ENCODE assay signal across 8 mouse cellular contexts in genomic region chr13:54694348-54695060, GRCm38 (mm10). TPM values are rescaled to one million over a fixed set of nuclear protein-coding genes. Genes with fewer than 3 reads are reported as not detected.
DNase-seq lines count a peak whose midpoint lies in the region; ATAC-seq and TF ChIP-seq lines count a peak whose summit lies in the region.

No protein-coding gene starts in this region.

- H3K36me3 ChIP-seq in forebrain, embryonic 10.5 days (replicated peaks), result peaks cover 5% of the 10 kb centered on the region; the same call in 1 of the 2 replicates
- no peaks in the 10 kb centered on the region for H3K36me3 ChIP-seq in hindbrain, embryonic 12.5 days
- H3K36me3 ChIP-seq in limb, embryonic 13.5 days, result no peaks in the 10 kb centered on the region
- no peaks in the 10 kb centered on the region for H3K36me3 ChIP-seq in midbrain, embryonic 15.5 days (replicated peaks)

- peak overlapping the region; percentile 55 for H3K4me2 ChIP-seq in hindbrain, embryonic 12.5 days (replicated peaks)
- H3K4me2 ChIP-seq in limb, embryonic 13.5 days (replicated peaks), result peak overlapping the region; percentile 63
- peak overlapping the region; percentile 95 for H3K4me2 ChIP-seq in midbrain, embryonic 15.5 days

- no peak for TF ChIP-seq CTCF in layer of hippocampus, adult 2 months (conservative IDR thresholded peaks at IDR 0.05)

- no peaks in the 10 kb centered on the region for H3K9me3 ChIP-seq in forebrain, embryonic 10.5 days
- no peaks in the 10 kb centered on the region for H3K9me3 ChIP-seq in hindbrain, embryonic 12.5 days (replicated peaks)
- no peaks in the 10 kb centered on the region for H3K9me3 ChIP-seq in limb, embryonic 13.5 days
- H3K9me3 ChIP-seq in midbrain, embryonic 15.5 days, result no peaks in the 10 kb centered on the region

- H3K27ac ChIP-seq in layer of hippocampus, adult 2 months, result peak overlapping the region; percentile 98
- peak overlapping the region; percentile 96 for H3K27ac ChIP-seq in forebrain, embryonic 10.5 days
- peak overlapping the region; percentile 89 for H3K27ac ChIP-seq in hindbrain, embryonic 12.5 days
- peak overlapping the region; percentile 87 for H3K27ac ChIP-seq in limb, embryonic 13.5 days
- H3K27ac ChIP-seq in midbrain, embryonic 15.5 days, result peak overlapping the region; percentile 95

- peak; percentile 85 for ATAC-seq in hindbrain, embryonic 12.5 days (ENCODE audit: low FRiP score)
- ATAC-seq in limb, embryonic 13.5 days (ENCODE audit: low FRiP score, low read depth), result peak; percentile 79
- peak; percentile 87 for ATAC-seq in midbrain, embryonic 15.5 days (replicated peaks)

- peak overlapping the region; percentile 95 for H3K4me3 ChIP-seq in layer of hippocampus, adult 2 months
- H3K4me3 ChIP-seq in forebrain, embryonic 10.5 days, result peak overlapping the region; percentile 87
- H3K4me3 ChIP-seq in hindbrain, embryonic 12.5 days, result peak overlapping the region; percentile 97
- H3K4me3 ChIP-seq in limb, embryonic 13.5 days, result peak overlapping the region; percentile 96
- H3K4me3 ChIP-seq in midbrain, embryonic 15.5 days, result peak overlapping the region; percentile 100

- no peaks in the 10 kb centered on the region for H3K27me3 ChIP-seq in forebrain, embryonic 10.5 days (ENCODE audit: poor library complexity, severe bottlenecking)
- no peaks in the 10 kb centered on the region; the same call in 1 of the 2 replicates for H3K27me3 ChIP-seq in hindbrain, embryonic 12.5 days
- H3K27me3 ChIP-seq in limb, embryonic 13.5 days, result no peaks in the 10 kb centered on the region
- no peaks in the 10 kb centered on the region for H3K27me3 ChIP-seq in midbrain, embryonic 15.5 days (replicated peaks)

- peak overlapping the region; percentile 60 for H3K9ac ChIP-seq in hindbrain, embryonic 12.5 days
- H3K9ac ChIP-seq in limb, embryonic 13.5 days, result peak overlapping the region; percentile 66
- H3K9ac ChIP-seq in midbrain, embryonic 15.5 days, result peak overlapping the region; percentile 64

- peak in 1 of 2 experiments; percentile 85 for DNase-seq in layer of hippocampus, adult 2 months (ENCODE audit: low spot score in 2 of 2)
- no peak for DNase-seq in layer of hippocampus, postnatal 36 days
- DNase-seq in adrenal gland, adult 18-20 months (ENCODE audit: low spot score in 2 of 2), result peak; percentile 83 to 84
- no peak for DNase-seq in forebrain, embryonic 10.5 days (ENCODE audit: extremely low spot score, low spot score)
- DNase-seq in thymus, postnatal 14 days, result peak; percentile 92

- 16% methylated on average over 26 of the region's 26 CpGs for WGBS in forebrain, embryonic 10.5 days
- 16% methylated on average over 26 of the region's 26 CpGs for WGBS in hindbrain, embryonic 12.5 days
- 16% methylated on average over 26 of the region's 26 CpGs for WGBS in limb, embryonic 13.5 days
- 15% methylated on average over 26 of the region's 26 CpGs for WGBS in midbrain, embryonic 15.5 days

- peaks cover 35% of the 10 kb centered on the region for H3K4me1 ChIP-seq in forebrain, embryonic 10.5 days
- peaks cover 27% of the 10 kb centered on the region for H3K4me1 ChIP-seq in hindbrain, embryonic 12.5 days
- H3K4me1 ChIP-seq in limb, embryonic 13.5 days, result peaks cover 24% of the 10 kb centered on the region
- H3K4me1 ChIP-seq in midbrain, embryonic 15.5 days, result peaks cover 36% of the 10 kb centered on the region

RNA-seq across cellular contexts. Expression of gene Rnf44, which starts 0.8 kb away (rescaled TPM):
- 100 to 1,000 TPM; 153 to 160 TPM for total RNA-seq in layer of hippocampus, adult 2 months (2021)
- 100 to 1,000 TPM; 157 to 161 TPM for total RNA-seq in layer of hippocampus, postnatal 36 days (2021)
- 100 to 1,000 TPM in 1 of 2 experiments, 10 to 100 TPM in 1; 98.4 to 123 TPM for total RNA-seq in adrenal gland, adult 18-20 months (2021)
- polyA plus RNA-seq in forebrain, embryonic 10.5 days (2016; fragmentation: Nextera tagmentation; extraction: Ambion mirVana), result 88.6 and 106 TPM in 2 replicates
- polyA plus RNA-seq in hindbrain, embryonic 12.5 days (2016; fragmentation: Nextera tagmentation; extraction: Ambion mirVana), result 95.6 and 98.0 TPM in 2 replicates
- polyA plus RNA-seq in limb, embryonic 13.5 days (2015; fragmentation: Nextera tagmentation; extraction: Ambion mirVana), result 57.3 and 60.4 TPM in 2 replicates
- 92.2 and 97.3 TPM in 2 replicates for polyA plus RNA-seq in midbrain, embryonic 15.5 days (2015; fragmentation: Nextera tagmentation; extraction: Ambion mirVana)

RNA-seq across cellular contexts. Expression of gene Cdhr2, which starts 6.8 kb away (rescaled TPM):
- under 1 TPM; 0.33 to 0.44 TPM for total RNA-seq in layer of hippocampus, adult 2 months (2021)
- under 1 TPM in 1 of 2 experiments, not detected in 1; 0.22 TPM for total RNA-seq in layer of hippocampus, postnatal 36 days (2021)
- under 1 TPM in 1 of 2 experiments, not detected in 1; 0.17 TPM for total RNA-seq in adrenal gland, adult 18-20 months (2021)
- polyA plus RNA-seq in forebrain, embryonic 10.5 days (2016; fragmentation: Nextera tagmentation; extraction: Ambion mirVana), result 0.04 TPM in 1 of 2 replicates, not detected in the other
- not detected in 2 replicates for polyA plus RNA-seq in hindbrain, embryonic 12.5 days (2016; fragmentation: Nextera tagmentation; extraction: Ambion mirVana)
- 0.05 TPM in 2 replicates for polyA plus RNA-seq in limb, embryonic 13.5 days (2015; fragmentation: Nextera tagmentation; extraction: Ambion mirVana)
- 0.15 and 0.30 TPM in 2 replicates for polyA plus RNA-seq in midbrain, embryonic 15.5 days (2015; fragmentation: Nextera tagmentation; extraction: Ambion mirVana)

RNA-seq across cellular contexts. Expression of gene Gprin1, which starts 55.2 kb away (rescaled TPM):
- 100 to 1,000 TPM; 146 to 150 TPM for total RNA-seq in layer of hippocampus, adult 2 months (2021)
- total RNA-seq in layer of hippocampus, postnatal 36 days (2021), result 100 to 1,000 TPM; 135 to 142 TPM
- total RNA-seq in adrenal gland, adult 18-20 months (2021), result 1 to 10 TPM; 2.5 to 3.2 TPM
- polyA plus RNA-seq in forebrain, embryonic 10.5 days (2016; fragmentation: Nextera tagmentation; extraction: Ambion mirVana), result 0.56 and 0.57 TPM in 2 replicates
- 26.0 and 30.7 TPM in 2 replicates for polyA plus RNA-seq in hindbrain, embryonic 12.5 days (2016; fragmentation: Nextera tagmentation; extraction: Ambion mirVana)
- 0.15 and 0.20 TPM in 2 replicates for polyA plus RNA-seq in limb, embryonic 13.5 days (2015; fragmentation: Nextera tagmentation; extraction: Ambion mirVana)
- polyA plus RNA-seq in midbrain, embryonic 15.5 days (2015; fragmentation: Nextera tagmentation; extraction: Ambion mirVana), result 26.0 and 32.7 TPM in 2 replicates

Comparison
In these comparisons a context has a peak if more than half of its experiments do, and no peak if none do; other contexts are left out.
1. DNase-seq: peak in adrenal gland, adult 18-20 months (2 of 2) and thymus, postnatal 14 days (single experiment); none in layer of hippocampus, postnatal 36 days (0 of 2) and forebrain, embryonic 10.5 days (single experiment).
2. RNA of gene Gprin1, which starts 55.2 kb away (polyA plus RNA-seq): 26.0 to 32.7 TPM in midbrain, embryonic 15.5 days and 26.0 to 30.7 TPM in hindbrain, embryonic 12.5 days; 0.56 to 0.57 TPM in forebrain, embryonic 10.5 days and 0.15 to 0.20 TPM in limb, embryonic 13.5 days; every median in the first group is over 10 times any median in the second.
3. Peak in every context shown above with its lines, with median percentiles within 50 percentile points of each other: H3K27ac ChIP-seq, H3K4me3 ChIP-seq, ATAC-seq, H3K4me2 ChIP-seq and H3K9ac ChIP-seq.